8 mouse cellular contexts compared by ENCODE assay signal in genomic region chr5:143328690-143329495, GRCm38 (mm10). TPM values are rescaled to one million over a fixed set of nuclear protein-coding genes. Genes with fewer than 3 reads are reported as not detected.
DNase-seq lines count a peak whose midpoint lies in the region; ATAC-seq and TF ChIP-seq lines count a peak whose summit lies in the region.

Gene Zdhhc4, minus strand, starts transcription at chr5:143329256.

- peak; percentile 12 for TF ChIP-seq POLR2A in ES-Bruce4 (IDR thresholded peaks at IDR 0.05; ENCODE audit: insufficient read depth, low read length)

- peak within 1 kb of the TSS; percentile 93 for H3K9ac ChIP-seq in ES-Bruce4 (ENCODE audit: low read depth, poor library complexity, severe bottlenecking)
- peak within 1 kb of the TSS; percentile 93 for H3K9ac ChIP-seq in forebrain, embryonic 13.5 days
- H3K9ac ChIP-seq in liver, postnatal 0 days (replicated peaks): peak within 1 kb of the TSS; percentile 92
- peak within 1 kb of the TSS; percentile 86 for H3K9ac ChIP-seq in neural tube, embryonic 14.5 days (replicated peaks; ENCODE audit: low read depth, low read length)

- peak; percentile 53; the same call in 1 of the 2 replicates for ATAC-seq in cerebellum, adult (ENCODE audit: insufficient number of reproducible peaks, low FRiP score, low TSS enrichment)
- ATAC-seq in forebrain, embryonic 13.5 days: peak; percentile 87
- peak; percentile 88 for ATAC-seq in liver, postnatal 0 days
- ATAC-seq in neural tube, embryonic 14.5 days (ENCODE audit: low read depth): peak; percentile 78

- 1% methylated on average over 56 of the region's 57 CpGs for WGBS in forebrain, embryonic 13.5 days
- WGBS in large intestine, adult 2 months: under 1% methylated on average over 57 of the region's 57 CpGs
- under 1% methylated on average over 51 of the region's 57 CpGs for WGBS in liver, postnatal 0 days (ENCODE audit: insufficient replicate concordance)
- under 1% methylated on average over 56 of the region's 57 CpGs for WGBS in neural tube, embryonic 14.5 days

- H3K9me3 ChIP-seq in ES-Bruce4 (replicated peaks; ENCODE audit: control insufficient read depth, insufficient read depth, low read length, poor library complexity, severe bottlenecking): no peaks in the 10 kb centered on the region
- H3K9me3 ChIP-seq in forebrain, embryonic 13.5 days (replicated peaks): no peaks in the 10 kb centered on the region
- no peaks in the 10 kb centered on the region for H3K9me3 ChIP-seq in liver, postnatal 0 days (ENCODE audit: low read length)
- no peaks in the 10 kb centered on the region for H3K9me3 ChIP-seq in neural tube, embryonic 14.5 days (ENCODE audit: control insufficient read depth, low read length)

- H3K27me3 ChIP-seq in ES-Bruce4 (ENCODE audit: control insufficient read depth, insufficient read depth, low read length, poor library complexity, severe bottlenecking): no peaks in the 10 kb centered on the region
- H3K27me3 ChIP-seq in forebrain, embryonic 13.5 days: no peaks in the 10 kb centered on the region
- no peaks in the 10 kb centered on the region for H3K27me3 ChIP-seq in liver, postnatal 0 days (ENCODE audit: insufficient read depth, low read length)
- no peaks in the 10 kb centered on the region for H3K27me3 ChIP-seq in neural tube, embryonic 14.5 days (ENCODE audit: control insufficient read depth, insufficient read depth, low read length)

- intact Hi-C loops in heart, postnatal 10 days (cut with DNase I): no loop called here

- no peak within 1 kb of the TSS for H3K27ac ChIP-seq in ES-Bruce4 (ENCODE audit: insufficient read depth, low read length)
- H3K27ac ChIP-seq in forebrain, embryonic 13.5 days: peak within 1 kb of the TSS; percentile 59
- peak within 1 kb of the TSS; percentile 83 for H3K27ac ChIP-seq in liver, postnatal 0 days (ENCODE audit: low read depth)
- H3K27ac ChIP-seq in neural tube, embryonic 14.5 days (ENCODE audit: low read depth, low read length): peak within 1 kb of the TSS; percentile 10

- TF ChIP-seq CTCF in ES-Bruce4 (IDR thresholded peaks at IDR 0.05; ENCODE audit: low read depth, low read length): no peak
- TF ChIP-seq CTCF in liver, postnatal 0 days (IDR thresholded peaks at IDR 0.05; ENCODE audit: low read depth): no peak

- TF ChIP-seq EP300 in ES-Bruce4 (IDR thresholded peaks at IDR 0.05; ENCODE audit: insufficient read depth, low read depth, low read length): no peak
- peak; percentile 53; the same call in 1 of the 2 replicates for TF ChIP-seq EP300 in liver, postnatal 0 days (IDR thresholded peaks at IDR 0.05; ENCODE audit: low read depth)

- peak; percentile 93 to 96 for DNase-seq in heart, postnatal 10 days
- DNase-seq in large intestine, adult 2 months (ENCODE audit: low read depth, low spot score): peak; percentile 88
- DNase-seq in liver, postnatal 0 days: peak; percentile 93
- peak; percentile 97 for DNase-seq in testis, postnatal 10 days (ENCODE audit: low spot score)

- H3K4me2 ChIP-seq in forebrain, embryonic 13.5 days: peak within 1 kb of the TSS; percentile 86
- H3K4me2 ChIP-seq in liver, postnatal 0 days (ENCODE audit: low read depth, low read length): peak within 1 kb of the TSS; percentile 77
- peak within 1 kb of the TSS; percentile 94 for H3K4me2 ChIP-seq in neural tube, embryonic 14.5 days (ENCODE audit: low read depth, low read length)

- no peaks in the 10 kb centered on the region for H3K4me1 ChIP-seq in ES-Bruce4 (ENCODE audit: control insufficient read depth, insufficient read depth, low read length)
- peaks cover 21% of the 10 kb centered on the region for H3K4me1 ChIP-seq in forebrain, embryonic 13.5 days
- peaks cover 16% of the 10 kb centered on the region for H3K4me1 ChIP-seq in liver, postnatal 0 days (ENCODE audit: insufficient read depth)
- peaks cover 13% of the 10 kb centered on the region for H3K4me1 ChIP-seq in neural tube, embryonic 14.5 days (ENCODE audit: control insufficient read depth, insufficient read depth, low read length)

- H3K36me3 ChIP-seq in ES-Bruce4 (ENCODE audit: control insufficient read depth, insufficient read depth, low read length, poor library complexity, severe bottlenecking): peaks cover 2% of the 10 kb centered on the region; the same call in 1 of the 2 replicates
- peaks cover 32% of the 10 kb centered on the region for H3K36me3 ChIP-seq in forebrain, embryonic 13.5 days (ENCODE audit: poor library complexity, severe bottlenecking)
- peaks cover 14% of the 10 kb centered on the region for H3K36me3 ChIP-seq in liver, postnatal 0 days (replicated peaks; ENCODE audit: insufficient read depth, low read length)
- H3K36me3 ChIP-seq in neural tube, embryonic 14.5 days (ENCODE audit: control insufficient read depth, insufficient read depth, low read length): peaks cover 24% of the 10 kb centered on the region

- H3K4me3 ChIP-seq in ES-Bruce4 (ENCODE audit: low read depth, low read length): peak within 1 kb of the TSS; percentile 100
- H3K4me3 ChIP-seq in forebrain, embryonic 13.5 days: peak within 1 kb of the TSS; percentile 86
- peak within 1 kb of the TSS; percentile 90 for H3K4me3 ChIP-seq in liver, postnatal 0 days (ENCODE audit: low read depth, low read length)
- peak within 1 kb of the TSS; percentile 91 for H3K4me3 ChIP-seq in neural tube, embryonic 14.5 days (ENCODE audit: low read depth, low read length)

RNA-seq across cellular contexts. Expression of gene Zdhhc4, which starts in this region (rescaled TPM):
- polyA plus RNA-seq in ES-Bruce4 (2011; ENCODE audit: insufficient read depth, insufficient read length, low read depth, missing spikeins): 27.2 and 28.9 TPM in 2 replicates
- polyA plus RNA-seq in forebrain, embryonic 13.5 days (2015; fragmentation: Nextera tagmentation; extraction: Ambion mirVana): 68.4 and 78.9 TPM in 2 replicates
- total RNA-seq in heart, postnatal 10 days (2021): 10 to 100 TPM; 34.6 to 39.7 TPM
- polyA plus RNA-seq in large intestine, adult 2 months (2012; rRNA removed): 53.3 and 63.0 TPM in 2 replicates
- polyA plus RNA-seq in liver, postnatal 0 days (2015; fragmentation: Nextera tagmentation; extraction: Ambion mirVana): 32.8 and 34.6 TPM in 2 replicates
- polyA plus RNA-seq in neural tube, embryonic 14.5 days (2014; fragmentation: Nextera tagmentation; extraction: Ambion mirVana): 81.2 and 84.9 TPM in 2 replicates
